Mouse (Mus musculus): ENCODE results near the gene Fras1. TPM values are rescaled to one million over a fixed set of nuclear protein-coding genes. Genes with fewer than 3 reads are reported as not detected.
A peak's percentile ranks its signal among the peaks of the same experiment; 100 is the strongest.

The Fras1 gene
- polyA plus RNA-seq, 1 experiment from 2014 or later, result 18.7 TPM

DNA sequence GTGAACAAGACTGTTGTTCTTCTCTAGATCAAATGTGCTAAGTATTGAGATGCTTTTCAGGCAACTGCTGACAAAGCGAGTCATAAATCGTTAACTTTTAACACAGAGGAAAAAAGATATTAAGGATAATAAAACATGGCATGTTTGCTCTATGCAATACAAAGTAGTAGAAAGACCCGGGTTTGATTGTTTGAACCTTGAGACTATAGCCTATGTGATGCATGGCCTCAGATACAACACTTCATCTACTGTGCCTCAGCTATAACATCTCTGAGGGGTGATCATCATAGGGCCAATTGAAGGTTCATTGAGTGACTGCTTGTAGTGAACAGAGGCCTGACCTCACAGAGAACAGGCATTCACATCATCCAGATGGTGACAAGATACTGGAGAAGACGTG, 17.3 kb downstream of the Fras1 start:
- 91% methylated on average over 4 of the region's 4 CpGs for WGBS
- H3K9me3 ChIP-seq (ENCODE audit: control insufficient read depth, low read length), result no peaks in the 10 kb centered on the region
- no peaks in the 10 kb centered on the region for H3K27me3 ChIP-seq (ENCODE audit: control insufficient read depth, insufficient read depth, low read length)
- no peak overlapping the region for H3K9ac ChIP-seq (ENCODE audit: low read length)
- ATAC-seq (replicated peaks; ENCODE audit: low FRiP score) (no peak), DNase-seq (ENCODE audit: low spot score) (no peak)
- no peak overlapping the region for H3K4me2 ChIP-seq (ENCODE audit: low read depth, low read length, severe bottlenecking)
- H3K4me1 ChIP-seq (replicated peaks; ENCODE audit: control insufficient read depth, insufficient read depth, low read length), result no peaks in the 10 kb centered on the region
- H3K36me3 ChIP-seq (ENCODE audit: control insufficient read depth, insufficient read depth, low read length), result no peaks in the 10 kb centered on the region
- no peak overlapping the region for H3K27ac ChIP-seq (ENCODE audit: low read depth, low read length)
- no peak overlapping the region for H3K4me3 ChIP-seq (ENCODE audit: low read depth, low read length)

DNA sequence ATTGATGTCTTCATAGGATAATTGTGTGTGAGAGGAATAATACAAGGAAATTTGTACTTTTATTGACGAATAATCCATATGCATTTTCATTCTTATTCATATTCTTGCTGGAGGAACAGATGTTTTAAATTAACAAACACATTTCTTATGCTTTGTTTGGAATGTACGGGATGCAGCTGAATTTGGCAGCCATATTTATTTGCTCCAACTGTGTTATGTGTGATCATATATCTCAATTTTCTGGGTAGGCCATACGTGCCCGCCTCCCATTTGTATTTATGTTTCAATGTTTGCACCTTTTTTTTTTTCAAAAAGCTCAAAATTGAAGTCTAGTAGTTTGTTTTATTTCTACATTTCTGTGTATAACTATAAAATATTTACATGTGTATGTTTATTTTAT, 21.2 kb downstream of the Fras1 start:
- DNase-seq (ENCODE audit: low spot score) (no peak), ATAC-seq (replicated peaks; ENCODE audit: low FRiP score) (no peak)
- Histone ChIP-seq H3K27ac (ENCODE audit: low read depth, low read length) (no peak overlapping the region), H3K4me2 (ENCODE audit: low read depth, low read length, severe bottlenecking) (no peak overlapping the region), H3K27me3 (ENCODE audit: control insufficient read depth, insufficient read depth, low read length) (no peaks in the 10 kb centered on the region), H3K4me1 (replicated peaks; ENCODE audit: control insufficient read depth, insufficient read depth, low read length) (no peaks in the 10 kb centered on the region), H3K36me3 (ENCODE audit: control insufficient read depth, insufficient read depth, low read length) (no peaks in the 10 kb centered on the region), H3K9ac (ENCODE audit: low read length) (no peak overlapping the region), H3K9me3 (ENCODE audit: control insufficient read depth, low read length) (no peaks in the 10 kb centered on the region), H3K4me3 (ENCODE audit: low read depth, low read length) (no peak overlapping the region)
- WGBS, result 95% methylated on average over 4 of the region's 4 CpGs

DNA sequence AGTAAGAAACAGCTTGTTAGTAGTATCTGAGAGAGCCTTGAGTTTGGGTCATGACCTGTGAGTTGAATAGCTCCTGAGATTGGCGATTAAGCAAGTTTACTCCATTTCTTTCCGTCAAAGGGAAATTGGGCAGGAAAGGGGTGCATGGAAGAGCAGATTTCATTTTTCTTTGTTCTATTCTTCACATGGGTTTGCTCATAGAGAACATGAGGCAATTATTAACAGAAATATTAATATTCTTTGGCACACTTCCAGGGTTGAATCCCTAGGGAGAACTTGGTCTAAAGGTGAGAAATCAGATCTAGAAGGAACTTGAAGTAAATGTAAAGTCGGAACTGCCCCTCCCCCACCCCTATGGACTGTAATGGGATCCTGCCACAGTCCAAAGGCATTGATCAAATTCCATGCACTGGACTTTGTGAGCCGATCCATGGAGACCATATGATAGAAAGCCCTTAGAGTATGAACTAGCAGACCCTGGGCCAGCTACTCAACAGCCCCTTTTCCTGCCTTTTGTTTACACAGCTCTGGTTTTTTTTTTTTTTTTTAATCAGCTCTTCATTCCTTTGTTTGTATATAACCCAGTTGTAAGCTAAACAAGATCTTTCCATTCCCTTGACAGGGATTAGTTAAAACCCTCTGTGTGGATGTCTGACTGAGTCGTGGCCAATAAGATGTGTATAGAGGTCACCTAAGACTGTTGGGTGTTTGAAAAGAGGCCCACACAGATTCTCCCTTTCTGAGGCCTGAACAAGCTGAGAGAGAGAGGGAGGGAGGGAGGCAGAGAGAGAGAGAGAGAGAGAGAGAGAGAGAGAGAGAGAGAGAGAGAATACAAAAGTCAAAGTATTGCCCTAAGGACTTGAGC, 22.3 kb downstream of the Fras1 start:
- H3K27ac ChIP-seq (ENCODE audit: low read depth, low read length), result no peak overlapping the region
- WGBS, result 30% methylated on average over 5 of the region's 5 CpGs

DNA sequence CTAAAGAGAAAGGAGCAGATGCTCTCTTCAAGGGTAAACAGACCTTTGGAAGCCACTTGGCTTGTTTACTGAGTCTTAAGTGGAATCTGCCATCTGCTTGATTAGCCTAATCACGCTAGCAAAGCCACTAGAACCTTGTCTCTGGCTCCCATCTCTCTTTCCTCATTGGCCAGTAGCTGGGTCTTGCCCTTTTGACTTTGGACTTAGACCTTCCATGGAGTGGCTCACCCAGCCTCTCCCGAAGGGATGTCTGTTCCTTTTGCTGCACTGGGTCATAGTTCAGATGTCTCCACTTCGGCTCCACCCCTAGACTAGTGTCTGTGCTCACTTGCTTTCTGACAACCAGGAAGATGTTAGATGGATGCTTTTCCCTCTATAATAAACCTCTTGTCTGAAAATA, 28.8 kb downstream of the Fras1 start:
- WGBS, result 78% methylated on average over 3 of the region's 3 CpGs
- Histone ChIP-seq H3K27me3 (ENCODE audit: control insufficient read depth, insufficient read depth, low read length) (no peaks in the 10 kb centered on the region), H3K4me1 (replicated peaks; ENCODE audit: control insufficient read depth, insufficient read depth, low read length) (peaks cover 3% of the 10 kb centered on the region; the same call in 1 of the 2 replicates), H3K4me3 (ENCODE audit: low read depth, low read length) (no peak overlapping the region), H3K9ac (ENCODE audit: low read length) (no peak overlapping the region), H3K36me3 (ENCODE audit: control insufficient read depth, insufficient read depth, low read length) (no peaks in the 10 kb centered on the region), H3K27ac (ENCODE audit: low read depth, low read length) (no peak overlapping the region), H3K4me2 (ENCODE audit: low read depth, low read length, severe bottlenecking) (no peak overlapping the region), H3K9me3 (ENCODE audit: control insufficient read depth, low read length) (no peaks in the 10 kb centered on the region)
- ATAC-seq (replicated peaks; ENCODE audit: low FRiP score) (no peak), DNase-seq (ENCODE audit: low spot score) (no peak)

More for the DNA sequence above, 22.3 kb downstream of the Fras1 start:
- no peaks in the 10 kb centered on the region for H3K9me3 ChIP-seq (ENCODE audit: control insufficient read depth, low read length)
- H3K36me3 ChIP-seq (ENCODE audit: control insufficient read depth, insufficient read depth, low read length), result no peaks in the 10 kb centered on the region
- DNase-seq (ENCODE audit: low spot score) (no peak), ATAC-seq (replicated peaks; ENCODE audit: low FRiP score) (0 out of 2 replicates have a peak, but pooled peaks have one; percentile 24)
- H3K4me1 ChIP-seq (replicated peaks; ENCODE audit: control insufficient read depth, insufficient read depth, low read length), result no peaks in the 10 kb centered on the region
- H3K27me3 ChIP-seq (ENCODE audit: control insufficient read depth, insufficient read depth, low read length), result no peaks in the 10 kb centered on the region
- H3K9ac ChIP-seq (ENCODE audit: low read length), result no peak overlapping the region
- no peak overlapping the region for H3K4me2 ChIP-seq (ENCODE audit: low read depth, low read length, severe bottlenecking)
- no peak overlapping the region for H3K4me3 ChIP-seq (ENCODE audit: low read depth, low read length)

DNA sequence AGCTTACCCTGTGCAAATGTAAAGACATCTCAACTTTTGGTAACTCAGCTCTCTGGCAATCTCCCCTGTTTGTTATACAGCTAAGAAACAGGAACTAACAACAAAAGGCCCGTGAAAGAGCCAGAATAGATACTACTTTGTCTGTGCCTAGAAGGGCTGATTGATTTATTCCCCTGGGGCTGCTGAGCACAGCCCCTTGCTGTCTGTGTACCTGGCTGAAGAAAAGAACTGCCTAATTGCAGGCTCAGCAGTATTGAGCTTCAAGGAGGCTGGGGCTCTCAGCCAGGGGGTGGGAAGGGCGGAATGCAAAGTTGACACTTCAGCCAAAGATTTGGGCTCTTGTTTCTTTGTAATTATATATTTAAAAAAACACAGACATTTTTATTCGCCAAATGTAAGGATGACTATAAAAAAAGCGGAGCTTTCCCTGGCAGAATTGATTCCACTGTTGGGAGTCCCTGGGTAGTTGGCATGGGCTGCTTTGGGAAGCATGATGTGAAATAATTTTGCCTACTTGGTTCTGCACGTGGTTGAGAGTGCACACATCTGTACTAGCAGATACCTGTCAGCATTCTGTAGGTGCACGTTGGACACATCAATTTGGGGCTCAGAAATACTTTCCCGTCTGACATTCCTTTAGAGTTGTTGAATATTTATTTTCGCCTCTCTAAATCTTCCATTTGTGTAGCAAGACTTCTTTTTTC, 31.5 kb downstream of the Fras1 start:
- Histone ChIP-seq H3K4me2 (ENCODE audit: low read depth, low read length, severe bottlenecking) (no peak overlapping the region), H3K9me3 (ENCODE audit: control insufficient read depth, low read length) (no peaks in the 10 kb centered on the region), H3K9ac (ENCODE audit: low read length) (no peak overlapping the region), H3K36me3 (ENCODE audit: control insufficient read depth, insufficient read depth, low read length) (no peaks in the 10 kb centered on the region), H3K27ac (ENCODE audit: low read depth, low read length) (no peak overlapping the region), H3K4me3 (ENCODE audit: low read depth, low read length) (no peak overlapping the region), H3K4me1 (replicated peaks; ENCODE audit: control insufficient read depth, insufficient read depth, low read length) (peaks cover 3% of the 10 kb centered on the region; the same call in 1 of the 2 replicates), H3K27me3 (ENCODE audit: control insufficient read depth, insufficient read depth, low read length) (no peaks in the 10 kb centered on the region)
- WGBS, result 59% methylated on average over 8 of the region's 8 CpGs
- ATAC-seq (replicated peaks; ENCODE audit: low FRiP score) (0 out of 2 replicates have a peak, but pooled peaks have one; percentile 21), DNase-seq (ENCODE audit: low spot score) (no peak)

DNA sequence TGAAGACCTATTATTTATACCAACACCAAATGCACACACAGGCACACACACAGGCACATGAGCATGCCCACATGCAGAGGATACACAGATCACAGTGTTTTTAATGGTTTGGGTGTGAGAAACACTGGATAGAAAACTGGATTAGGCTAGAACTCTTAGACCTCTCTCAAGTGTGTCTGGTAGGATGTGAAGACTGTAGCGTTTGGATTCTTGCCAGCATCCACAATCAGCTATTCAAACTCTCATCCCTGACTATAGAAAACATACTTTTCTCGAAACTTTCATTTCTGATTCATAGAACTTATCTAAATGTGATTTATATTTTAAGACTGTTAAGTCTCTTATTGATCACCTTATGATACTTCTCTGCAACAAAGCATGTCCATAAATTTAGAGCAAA, 34.5 kb downstream of the Fras1 start:
- ATAC-seq (replicated peaks; ENCODE audit: low FRiP score) (no peak), DNase-seq (ENCODE audit: low spot score) (no peak)
- 82% methylated on average over 2 of the region's 2 CpGs for WGBS
- Histone ChIP-seq H3K36me3 (ENCODE audit: control insufficient read depth, insufficient read depth, low read length) (no peaks in the 10 kb centered on the region), H3K27ac (ENCODE audit: low read depth, low read length) (no peak overlapping the region), H3K4me1 (replicated peaks; ENCODE audit: control insufficient read depth, insufficient read depth, low read length) (peaks cover 3% of the 10 kb centered on the region; the same call in 1 of the 2 replicates), H3K9ac (ENCODE audit: low read length) (no peak overlapping the region), H3K4me2 (ENCODE audit: low read depth, low read length, severe bottlenecking) (no peak overlapping the region), H3K9me3 (ENCODE audit: control insufficient read depth, low read length) (no peaks in the 10 kb centered on the region), H3K27me3 (ENCODE audit: control insufficient read depth, insufficient read depth, low read length) (no peaks in the 10 kb centered on the region), H3K4me3 (ENCODE audit: low read depth, low read length) (no peak overlapping the region)

DNA sequence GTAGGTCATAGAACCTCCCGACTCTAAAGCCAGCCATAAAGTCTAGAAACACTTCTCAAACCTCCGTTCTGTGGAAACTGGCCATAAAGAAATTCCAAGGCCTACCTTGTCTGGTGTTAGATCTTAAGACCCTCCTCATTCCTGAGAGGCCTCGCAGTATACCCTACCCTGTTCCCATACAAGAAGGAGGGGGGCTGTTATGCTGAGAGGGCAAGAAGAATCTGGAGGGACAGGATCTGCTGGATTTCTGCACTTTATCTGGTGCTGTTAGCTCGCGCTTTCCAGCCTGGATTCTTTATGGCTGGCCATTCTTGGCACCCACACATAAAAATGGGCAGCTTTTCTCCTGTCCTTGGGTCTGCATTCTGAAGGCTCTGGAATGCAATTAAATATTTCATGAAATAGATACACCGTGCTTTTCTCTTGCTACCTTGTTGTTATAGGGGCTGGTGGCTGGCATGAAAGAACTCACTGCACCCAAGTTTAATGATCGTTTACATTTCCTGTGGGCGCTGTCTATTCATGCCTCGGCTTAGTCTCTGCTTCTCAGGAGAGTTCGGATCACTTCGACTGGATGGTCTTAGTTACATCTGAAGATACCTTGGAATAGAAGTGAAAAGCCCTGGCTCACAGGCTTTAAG, 39.1 kb downstream of the Fras1 start:
- no peak overlapping the region for H3K9ac ChIP-seq (ENCODE audit: low read length)
- H3K4me2 ChIP-seq (ENCODE audit: low read depth, low read length, severe bottlenecking), result no peak overlapping the region
- no peak for DNase-seq (ENCODE audit: low spot score)
- no peaks in the 10 kb centered on the region for H3K4me1 ChIP-seq (replicated peaks; ENCODE audit: control insufficient read depth, insufficient read depth, low read length)
- H3K4me3 ChIP-seq (ENCODE audit: low read depth, low read length), result no peak overlapping the region
- H3K27me3 ChIP-seq (ENCODE audit: control insufficient read depth, insufficient read depth, low read length), result no peaks in the 10 kb centered on the region
- H3K27ac ChIP-seq (ENCODE audit: low read depth, low read length), result no peak overlapping the region
- WGBS, result 82% methylated on average over 11 of the region's 11 CpGs
- no peak for ATAC-seq (replicated peaks; ENCODE audit: low FRiP score)
- no peaks in the 10 kb centered on the region for H3K36me3 ChIP-seq (ENCODE audit: control insufficient read depth, insufficient read depth, low read length)
- H3K9me3 ChIP-seq (ENCODE audit: control insufficient read depth, low read length), result no peaks in the 10 kb centered on the region

DNA sequence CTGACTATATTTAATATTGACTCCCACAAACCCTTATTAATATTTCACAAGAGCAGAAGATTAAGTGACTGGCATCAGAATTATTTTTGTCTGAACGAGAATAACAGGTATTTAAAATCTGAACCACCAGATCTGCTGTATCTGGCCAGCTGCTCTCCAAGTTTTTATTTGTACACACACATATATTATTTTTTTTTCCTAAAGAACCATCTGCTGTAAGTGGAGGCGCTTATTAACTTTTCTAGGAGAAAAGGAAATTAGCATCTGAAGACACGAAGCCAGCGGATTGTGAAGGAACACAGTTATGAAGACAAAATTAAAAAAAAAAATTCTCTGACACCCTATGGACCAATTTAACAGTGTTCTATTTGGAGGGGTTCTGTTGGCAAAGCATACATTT, 43.4 kb downstream of the Fras1 start:
- DNase-seq (ENCODE audit: low spot score) (no peak), ATAC-seq (replicated peaks; ENCODE audit: low FRiP score) (no peak)
- Histone ChIP-seq H3K9ac (ENCODE audit: low read length) (no peak overlapping the region), H3K4me2 (ENCODE audit: low read depth, low read length, severe bottlenecking) (no peak overlapping the region), H3K9me3 (ENCODE audit: control insufficient read depth, low read length) (no peaks in the 10 kb centered on the region), H3K4me1 (replicated peaks; ENCODE audit: control insufficient read depth, insufficient read depth, low read length) (no peaks in the 10 kb centered on the region), H3K4me3 (ENCODE audit: low read depth, low read length) (no peak overlapping the region), H3K36me3 (ENCODE audit: control insufficient read depth, insufficient read depth, low read length) (no peaks in the 10 kb centered on the region), H3K27ac (ENCODE audit: low read depth, low read length) (no peak overlapping the region), H3K27me3 (ENCODE audit: control insufficient read depth, insufficient read depth, low read length) (no peaks in the 10 kb centered on the region)
- 90% methylated on average over 4 of the region's 4 CpGs for WGBS
